Mouse (Mus musculus) lung, postnatal 4 days (tissue): ENCODE data around the gene Dll4.
A peak's percentile ranks its signal among the peaks of the same experiment; 100 is the strongest.

Source experiments
- DNase-seq, 2 experiments: peaks; one replicate each; pipeline ENCODE4 v3.0.0; 2021

Gene Dll4

DNA sequence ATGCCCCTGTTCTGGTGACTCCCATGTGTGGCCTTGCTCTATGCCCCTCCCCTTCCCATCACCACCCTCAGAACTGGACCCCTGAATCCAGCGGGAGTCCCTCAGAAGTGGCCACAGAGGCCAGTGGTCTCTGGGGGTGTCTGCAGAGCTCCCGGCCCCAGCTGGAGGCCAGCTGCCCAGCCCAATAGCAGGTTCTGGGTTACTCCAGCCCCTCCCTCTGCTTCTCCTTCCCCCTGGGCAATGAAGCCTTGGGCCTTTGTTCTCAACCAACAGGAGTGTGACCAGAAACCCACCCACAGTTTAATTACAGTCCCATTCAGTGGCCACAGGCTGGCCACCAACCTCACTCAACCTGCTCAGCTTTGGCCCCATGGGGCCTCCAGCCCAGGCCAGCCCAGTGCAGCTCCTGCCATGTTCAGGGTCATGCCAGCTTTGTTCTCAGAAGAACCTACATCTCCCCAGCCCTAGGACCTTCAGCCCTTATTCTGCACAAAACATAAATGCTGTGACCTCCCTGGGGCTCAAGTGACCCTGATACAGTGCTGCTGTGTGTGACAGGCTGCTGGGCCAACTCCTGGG, 13.1 kb upstream of the Dll4 start:
- no peak for DNase-seq

DNA sequence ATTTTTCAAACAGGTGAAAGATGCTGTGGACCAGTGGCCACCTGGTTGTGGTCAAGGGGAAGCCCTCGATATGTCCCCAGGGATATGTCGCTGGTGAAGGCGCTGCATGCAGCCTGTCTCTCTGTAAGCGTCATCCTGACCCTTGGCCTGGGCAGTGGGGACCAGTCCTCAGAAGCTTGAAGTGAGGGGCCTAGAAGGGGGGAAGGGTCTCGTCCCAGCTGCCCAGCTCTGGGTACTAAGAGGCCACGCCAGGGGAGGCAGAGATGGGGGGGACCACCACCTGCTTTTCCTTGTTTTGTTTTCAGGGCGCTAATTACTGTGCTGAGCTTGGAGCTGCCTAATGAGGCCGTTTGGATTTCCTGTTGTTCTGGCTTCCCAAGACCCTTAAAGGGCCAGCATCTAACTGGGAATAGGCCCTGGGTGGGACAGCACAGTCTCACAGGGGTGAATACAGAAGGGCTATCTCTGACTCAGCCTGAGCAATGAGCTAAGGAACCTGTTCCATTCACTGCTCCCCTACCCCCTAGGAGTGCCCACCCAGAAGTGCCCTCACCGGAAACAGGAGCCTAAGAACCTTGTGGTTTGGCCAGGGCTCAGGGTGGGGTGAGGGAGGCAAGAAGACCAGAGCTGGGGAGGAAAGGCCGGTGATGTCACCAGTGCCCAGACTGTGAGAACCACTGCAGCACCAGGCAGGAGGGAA, 11.7 kb upstream of the Dll4 start:
- DNase-seq = peak; percentile 64 to 71

DNA sequence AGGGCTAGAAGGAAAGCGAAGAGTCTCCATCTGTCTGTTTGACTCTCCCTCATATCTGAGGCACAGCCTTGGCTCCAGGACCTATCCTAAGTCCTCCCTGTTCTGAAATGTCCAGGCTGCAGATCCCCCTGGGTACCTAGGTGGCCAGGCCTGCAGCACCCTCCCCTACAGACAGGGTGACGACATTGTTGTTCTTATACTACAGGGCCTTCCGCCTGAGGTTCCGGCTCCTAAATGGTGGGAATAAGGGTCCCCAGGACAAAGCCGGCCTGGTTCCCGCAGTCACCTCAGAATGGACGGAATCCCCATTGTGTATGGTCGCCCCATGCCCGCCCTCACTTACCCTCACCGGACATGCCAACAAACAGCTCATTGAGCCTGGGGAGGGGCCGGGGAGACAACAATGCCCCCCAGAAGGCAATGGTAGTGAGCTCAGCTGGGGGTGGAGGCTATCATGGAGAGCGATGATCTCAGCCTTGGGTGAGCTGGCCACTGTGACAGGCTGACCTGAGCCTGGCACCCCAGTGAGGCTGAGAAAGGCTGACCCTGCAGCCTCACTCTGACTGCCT, 10.8 kb upstream of the Dll4 start:
- DNase-seq = peak; percentile 66 to 81

DNA sequence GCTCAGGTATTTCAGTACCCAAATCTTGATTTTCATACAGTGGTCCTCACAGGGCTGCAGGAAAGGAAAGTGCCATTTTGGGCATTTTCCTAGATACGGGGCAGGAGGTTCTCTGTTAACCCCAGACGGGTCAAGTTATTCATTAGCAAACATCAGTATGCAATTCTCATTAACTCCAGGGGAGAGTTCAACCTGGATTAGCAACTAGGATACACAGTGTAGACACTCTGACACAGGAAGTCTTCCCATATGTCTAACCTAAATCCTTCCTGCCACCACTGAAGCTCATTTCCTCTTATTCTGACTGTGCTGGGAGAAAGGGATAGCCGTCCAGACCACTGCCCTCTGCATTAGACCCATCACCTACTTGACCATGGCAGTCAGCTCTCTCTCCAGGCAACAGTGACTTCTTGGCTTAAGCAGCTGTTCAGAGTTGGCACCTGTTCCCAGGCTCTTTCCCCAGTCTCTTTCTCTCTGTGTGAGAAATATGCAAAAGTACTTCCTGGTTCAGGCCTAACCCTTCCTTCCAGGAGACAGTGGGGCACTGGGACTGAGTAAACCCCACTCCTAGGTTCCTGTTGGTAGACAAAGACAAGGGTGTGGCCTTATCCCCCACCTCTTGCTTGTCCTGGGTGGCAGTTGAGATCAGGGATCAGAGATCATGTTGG, 7.4 kb upstream of the Dll4 start:
- peak; percentile 18 to 44 for DNase-seq

DNA sequence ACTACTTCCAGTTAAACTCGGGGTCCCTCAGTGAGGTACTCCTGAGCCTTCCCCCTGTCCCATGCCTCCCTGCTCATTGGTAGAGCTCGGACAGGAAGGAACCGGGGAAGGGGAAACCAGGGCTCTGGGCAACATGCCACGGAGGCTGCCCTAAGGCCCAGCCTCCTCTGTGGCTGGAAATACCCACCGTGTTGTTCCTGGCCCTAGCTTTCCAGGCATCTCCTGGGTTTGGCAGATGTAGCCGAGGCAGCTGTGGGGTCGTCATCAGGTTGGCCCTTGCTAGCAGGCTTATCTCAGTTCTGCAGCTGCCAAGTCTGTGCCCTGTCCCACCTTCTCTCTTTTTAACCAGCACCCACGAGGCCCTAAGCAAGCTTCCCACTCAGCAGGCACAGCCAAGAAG, 5.0 kb upstream of the Dll4 start:
- DNase-seq = peak; percentile 42 to 67

DNA sequence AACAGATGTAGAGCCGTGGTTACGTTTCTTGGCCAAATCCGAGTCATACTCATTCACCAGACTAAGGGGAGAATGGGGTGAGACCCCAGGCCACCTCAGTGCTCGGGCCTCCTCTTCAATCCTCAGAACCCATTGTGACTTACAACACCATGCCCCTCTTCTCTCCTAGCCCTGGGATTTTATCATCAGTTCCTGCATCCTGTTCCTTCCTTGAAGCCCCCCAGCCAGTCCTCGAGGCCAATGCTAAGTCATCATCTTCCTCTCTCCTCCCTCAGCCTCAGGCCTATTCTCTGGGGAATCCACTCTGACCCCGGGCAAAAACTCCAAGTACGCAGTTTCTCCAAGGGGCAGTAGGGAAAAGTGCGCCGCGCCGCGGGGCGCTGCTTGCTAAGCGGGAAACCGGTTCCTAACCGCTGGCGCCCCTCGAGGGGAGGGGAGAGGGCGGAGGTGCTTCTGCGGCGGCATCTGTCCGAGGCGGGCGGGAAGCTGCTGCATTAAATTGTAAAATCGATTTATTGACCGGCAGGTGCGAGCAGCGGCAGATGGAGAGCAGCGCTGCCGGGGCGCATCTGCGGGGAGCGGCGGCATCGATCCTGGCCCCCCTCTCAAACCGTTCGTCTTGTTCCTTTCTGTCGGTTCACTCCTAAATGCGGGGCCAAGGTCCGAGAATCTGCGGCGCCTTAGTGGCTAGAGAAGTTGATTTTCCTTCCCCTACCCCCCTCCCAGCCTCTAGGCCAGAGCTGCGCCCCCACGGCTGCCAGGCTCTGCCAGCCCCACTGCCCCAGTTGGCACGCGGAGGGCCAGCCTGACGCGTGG, 3.6 kb upstream of the Dll4 start:
- DNase-seq = peak in 1 of 2 experiments; percentile 7

DNA sequence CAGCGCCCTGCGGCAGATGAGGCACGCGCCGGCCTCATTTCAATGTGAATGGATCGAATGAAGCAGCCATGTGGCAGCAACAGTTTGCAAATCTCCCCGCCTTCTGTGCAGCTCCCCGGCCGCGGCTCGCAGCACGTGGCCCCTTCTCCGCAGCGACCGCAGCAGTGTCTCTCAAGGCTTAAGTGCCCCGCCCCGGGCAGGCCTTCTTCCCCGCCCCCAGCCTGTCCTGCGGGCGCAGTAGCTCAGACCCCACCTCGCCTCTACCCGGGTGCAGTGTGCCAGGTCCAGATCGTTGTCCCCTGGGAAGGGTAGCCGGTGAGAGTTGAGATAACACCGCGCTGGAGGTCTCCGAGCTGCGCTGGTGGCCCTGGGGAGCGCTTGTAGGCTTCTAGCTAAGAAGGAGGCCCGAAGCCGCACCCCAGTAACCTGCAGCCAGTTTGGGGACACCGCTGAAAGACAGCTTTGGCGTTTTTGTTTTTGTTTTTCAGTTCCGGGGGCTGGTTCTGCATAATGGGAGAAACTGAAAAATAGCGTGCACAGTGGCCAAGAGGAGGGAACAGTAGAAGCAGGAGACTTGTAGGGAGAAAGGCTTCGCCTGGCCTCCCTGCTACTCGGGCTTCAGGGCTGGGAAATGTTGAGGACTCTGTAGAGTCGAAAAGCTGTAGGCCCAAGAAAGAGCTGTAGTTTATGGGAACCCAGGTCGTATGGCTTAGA, 2.8 kb upstream of the Dll4 start:
- DNase-seq = peak; percentile 53 to 65

DNA sequence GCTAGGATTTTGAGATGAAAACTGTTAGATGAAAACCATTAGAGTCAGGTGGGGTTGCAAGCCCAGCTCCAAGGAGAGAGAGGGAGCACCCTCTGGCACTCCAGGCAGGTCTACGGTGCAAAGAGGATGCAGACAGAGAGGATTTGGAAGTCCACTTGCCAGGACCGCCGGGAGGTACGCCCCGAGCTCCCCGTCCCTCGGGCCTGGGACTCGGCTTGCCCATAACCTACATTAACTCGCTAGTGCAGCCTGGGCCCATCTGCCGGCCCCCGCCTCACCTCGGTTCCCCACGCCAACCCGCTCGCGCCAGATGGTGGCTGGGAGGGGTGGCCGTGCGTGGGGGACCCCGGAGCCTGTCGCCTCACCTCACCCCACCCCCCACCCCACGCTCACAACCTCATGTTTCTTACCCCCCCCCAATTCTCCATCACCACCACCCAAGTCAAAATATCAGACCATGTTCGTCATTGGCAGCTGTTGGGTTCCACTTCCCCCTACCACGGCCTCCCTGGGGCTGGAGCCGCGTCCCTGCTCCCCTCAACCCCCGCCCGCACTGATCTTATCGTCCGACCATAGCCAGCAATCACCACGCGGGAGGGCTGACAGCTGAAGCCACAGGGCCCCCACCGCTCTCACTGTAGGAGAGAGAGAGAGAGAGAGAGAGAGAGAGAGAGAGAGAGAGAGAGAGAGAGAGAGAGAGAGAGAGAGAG, 1.6 kb upstream of the Dll4 start:
- DNase-seq = peak in 1 of 2 experiments; percentile 24

DNA sequence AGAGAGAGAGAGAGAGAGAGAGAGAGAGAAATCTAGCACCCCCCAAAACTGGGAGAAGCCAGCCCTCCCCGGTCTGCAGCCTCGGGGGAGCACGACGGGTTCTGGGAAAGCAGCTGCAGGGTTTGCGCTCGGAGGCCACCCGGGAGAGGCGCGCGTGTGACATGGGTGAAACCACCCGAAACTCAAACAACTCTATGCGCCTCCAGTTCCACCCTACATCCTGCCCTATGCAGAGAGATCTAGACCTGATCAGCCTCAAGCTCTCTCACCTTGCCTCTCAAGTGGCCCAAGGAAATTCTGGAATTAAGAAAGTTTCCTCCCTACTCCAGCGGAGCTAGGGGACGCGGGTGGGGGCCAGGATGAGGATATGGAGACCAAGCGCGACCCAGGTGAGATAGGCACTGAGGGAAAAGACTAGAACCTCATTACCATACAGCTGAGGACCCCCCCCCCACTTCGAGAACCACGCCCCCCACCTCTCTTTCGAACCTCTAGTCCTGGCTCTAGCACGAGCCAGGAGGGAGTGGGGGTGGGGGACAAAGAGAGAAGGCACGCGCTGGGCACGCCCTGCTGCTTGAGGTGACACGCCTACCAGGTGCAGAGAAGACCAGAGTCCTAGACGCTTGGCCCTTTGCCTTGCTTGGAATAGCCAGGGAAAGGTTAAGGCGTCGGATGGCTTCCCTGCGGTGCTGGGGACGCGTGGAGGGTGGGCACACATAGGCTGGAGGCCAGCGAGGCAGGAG, 837 bp upstream of the Dll4 start:
- peak; percentile 55 to 68 for DNase-seq

DNA sequence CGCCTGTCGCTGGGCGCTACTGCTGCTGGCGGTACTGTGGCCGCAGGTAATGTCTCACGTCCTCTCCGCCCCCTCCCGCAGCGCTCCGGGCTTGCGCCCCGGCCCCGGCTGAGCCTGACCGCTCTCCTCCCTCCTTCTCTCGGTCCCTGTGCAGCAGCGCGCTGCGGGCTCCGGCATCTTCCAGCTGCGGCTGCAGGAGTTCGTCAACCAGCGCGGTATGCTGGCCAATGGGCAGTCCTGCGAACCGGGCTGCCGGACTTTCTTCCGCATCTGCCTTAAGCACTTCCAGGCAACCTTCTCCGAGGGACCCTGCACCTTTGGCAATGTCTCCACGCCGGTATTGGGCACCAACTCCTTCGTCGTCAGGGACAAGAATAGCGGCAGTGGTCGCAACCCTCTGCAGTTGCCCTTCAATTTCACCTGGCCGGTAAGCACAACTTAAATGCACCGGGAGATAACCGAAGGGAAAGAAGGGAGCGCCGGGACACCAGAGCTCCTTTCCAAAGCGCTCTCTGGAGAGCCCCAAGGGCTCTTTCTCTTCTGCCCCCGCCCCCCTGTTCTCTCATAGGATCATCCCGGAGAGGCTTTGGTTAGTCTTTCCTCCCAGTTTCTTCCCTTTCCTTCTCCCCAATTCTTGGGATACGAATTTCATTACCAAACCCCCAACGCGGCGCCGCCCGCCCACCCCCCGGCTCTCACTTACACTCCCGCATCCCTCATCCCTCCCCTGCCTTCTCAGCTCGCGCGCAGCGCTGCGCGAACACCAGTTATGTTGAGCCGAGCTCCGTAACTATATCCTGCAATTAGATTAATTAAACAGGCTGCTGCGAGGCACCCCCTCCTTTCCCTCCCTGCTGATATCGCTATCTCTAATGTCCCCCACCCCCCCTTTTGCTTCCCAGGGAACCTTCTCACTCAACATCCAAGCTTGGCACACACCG, 847 bp downstream of the Dll4 start:
- peak in 1 of 2 experiments; percentile 47 for DNase-seq

DNA sequence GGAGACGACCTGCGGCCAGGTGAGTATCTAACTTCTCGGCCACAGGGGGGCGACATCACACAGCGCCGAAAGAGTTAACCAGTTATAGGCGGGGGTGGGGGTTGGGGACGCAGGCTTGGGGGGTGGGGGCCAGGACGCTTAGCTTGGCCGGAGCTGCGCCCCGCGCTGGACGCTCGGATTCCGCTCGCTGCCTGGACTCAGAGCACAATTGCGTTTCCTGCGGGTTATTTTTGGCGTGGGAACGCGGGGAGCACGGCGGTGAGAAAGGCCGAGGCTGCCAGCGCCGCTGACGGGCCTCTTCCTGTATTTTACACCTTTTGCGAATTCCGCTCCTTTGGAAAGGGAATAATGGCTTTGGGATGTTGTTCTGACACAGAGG, 1.5 kb downstream of the Dll4 start:
- peak; percentile 77 to 90 for DNase-seq

DNA sequence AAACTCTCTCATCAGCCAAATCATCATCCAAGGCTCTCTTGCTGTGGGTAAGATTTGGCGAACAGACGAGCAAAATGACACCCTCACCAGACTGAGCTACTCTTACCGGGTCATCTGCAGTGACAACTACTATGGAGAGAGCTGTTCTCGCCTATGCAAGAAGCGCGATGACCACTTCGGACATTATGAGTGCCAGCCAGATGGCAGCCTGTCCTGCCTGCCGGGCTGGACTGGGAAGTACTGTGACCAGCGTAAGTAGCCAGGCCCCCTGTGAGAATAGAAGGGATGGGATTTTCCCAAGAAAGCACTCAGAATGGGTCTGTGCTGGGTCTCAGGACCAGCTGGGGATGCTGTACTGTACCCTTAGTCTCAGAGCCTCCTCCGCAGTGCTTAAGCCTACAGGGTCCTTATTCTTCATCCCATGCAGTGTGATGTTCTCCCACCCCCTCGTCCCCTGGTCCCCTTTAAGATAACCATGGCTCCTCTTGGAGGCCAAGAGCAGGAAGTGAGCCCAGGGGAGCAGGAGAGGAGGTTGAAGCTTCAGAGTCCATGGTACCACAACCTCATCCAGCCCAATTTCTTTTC, 2.5 kb downstream of the Dll4 start:
- DNase-seq = no peak

DNA sequence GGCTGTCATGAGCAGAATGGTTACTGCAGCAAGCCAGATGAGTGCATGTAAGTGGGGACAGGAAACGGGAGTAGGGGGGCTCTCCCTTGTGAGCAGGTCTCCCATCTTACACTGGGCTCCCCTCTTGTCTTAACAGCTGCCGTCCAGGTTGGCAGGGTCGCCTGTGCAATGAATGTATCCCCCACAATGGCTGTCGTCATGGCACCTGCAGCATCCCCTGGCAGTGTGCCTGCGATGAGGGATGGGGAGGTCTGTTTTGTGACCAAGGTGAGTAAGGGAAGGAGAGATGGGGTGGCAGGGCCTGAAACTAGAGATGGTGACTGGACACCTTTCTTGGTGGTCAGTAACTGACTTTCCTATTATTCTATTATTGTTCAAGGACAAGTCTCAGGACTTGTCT, 3.0 kb downstream of the Dll4 start:
- no peak for DNase-seq

DNA sequence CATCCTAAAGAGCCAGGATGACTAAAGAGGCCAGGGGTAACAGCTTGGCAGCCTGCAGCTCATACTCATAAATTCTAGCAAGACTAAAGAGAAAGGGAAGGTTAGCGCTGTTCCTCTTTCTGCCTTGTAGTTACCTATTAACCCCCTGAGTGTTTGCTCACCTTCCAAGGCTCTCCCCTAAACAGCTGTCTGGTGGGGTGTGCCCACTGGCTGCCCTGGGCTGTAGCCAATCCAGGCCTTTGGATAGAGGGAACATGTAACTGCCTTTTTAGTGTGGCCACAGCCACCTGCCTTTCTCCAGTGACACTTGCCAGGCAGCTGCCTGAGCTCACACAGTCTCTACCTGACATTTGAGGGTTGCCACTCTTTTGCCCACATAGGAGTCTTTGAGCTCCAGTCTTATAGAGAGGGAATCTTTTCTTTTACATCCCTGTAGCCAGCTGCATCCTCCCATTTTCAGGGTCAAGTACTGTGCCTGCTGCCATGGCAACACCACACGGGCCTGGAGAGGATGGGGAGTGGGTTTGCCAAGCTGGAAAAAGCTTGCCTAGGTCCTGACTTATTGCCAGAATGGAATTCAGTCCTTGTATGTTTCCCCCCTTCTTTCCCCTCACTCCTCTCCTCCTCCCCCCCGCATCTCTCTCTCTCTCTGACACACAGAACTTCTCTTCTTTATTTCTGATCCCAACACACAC, 3.7 kb downstream of the Dll4 start:
- DNase-seq = peak in 1 of 2 experiments; percentile 67

DNA sequence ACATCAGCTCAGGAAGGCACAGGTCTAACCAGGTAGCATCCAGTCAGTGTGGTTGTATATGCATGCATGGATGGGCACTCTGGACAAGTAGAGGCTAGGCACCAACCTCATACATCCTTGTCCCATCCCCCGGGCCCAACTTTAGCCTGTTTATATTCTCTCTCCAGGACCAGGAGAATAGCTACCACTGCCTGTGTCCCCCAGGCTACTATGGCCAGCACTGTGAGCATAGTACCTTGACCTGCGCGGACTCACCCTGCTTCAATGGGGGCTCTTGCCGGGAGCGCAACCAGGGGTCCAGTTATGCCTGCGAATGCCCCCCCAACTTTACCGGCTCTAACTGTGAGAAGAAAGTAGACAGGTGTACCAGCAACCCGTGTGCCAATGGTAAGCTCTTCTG, 5.2 kb downstream of the Dll4 start:
- no peak for DNase-seq

DNA sequence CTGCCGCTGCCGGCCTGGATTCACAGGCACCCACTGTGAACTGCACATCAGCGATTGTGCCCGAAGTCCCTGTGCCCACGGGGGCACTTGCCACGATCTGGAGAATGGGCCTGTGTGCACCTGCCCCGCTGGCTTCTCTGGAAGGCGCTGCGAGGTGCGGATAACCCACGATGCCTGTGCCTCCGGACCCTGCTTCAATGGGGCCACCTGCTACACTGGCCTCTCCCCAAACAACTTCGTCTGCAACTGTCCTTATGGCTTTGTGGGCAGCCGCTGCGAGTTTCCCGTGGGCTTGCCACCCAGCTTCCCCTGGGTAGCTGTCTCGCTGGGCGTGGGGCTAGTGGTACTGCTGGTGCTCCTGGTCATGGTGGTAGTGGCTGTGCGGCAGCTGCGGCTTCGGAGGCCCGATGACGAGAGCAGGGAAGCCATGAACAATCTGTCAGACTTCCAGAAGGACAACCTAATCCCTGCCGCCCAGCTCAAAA, 6.6 kb downstream of the Dll4 start:
- no peak for DNase-seq

DNA sequence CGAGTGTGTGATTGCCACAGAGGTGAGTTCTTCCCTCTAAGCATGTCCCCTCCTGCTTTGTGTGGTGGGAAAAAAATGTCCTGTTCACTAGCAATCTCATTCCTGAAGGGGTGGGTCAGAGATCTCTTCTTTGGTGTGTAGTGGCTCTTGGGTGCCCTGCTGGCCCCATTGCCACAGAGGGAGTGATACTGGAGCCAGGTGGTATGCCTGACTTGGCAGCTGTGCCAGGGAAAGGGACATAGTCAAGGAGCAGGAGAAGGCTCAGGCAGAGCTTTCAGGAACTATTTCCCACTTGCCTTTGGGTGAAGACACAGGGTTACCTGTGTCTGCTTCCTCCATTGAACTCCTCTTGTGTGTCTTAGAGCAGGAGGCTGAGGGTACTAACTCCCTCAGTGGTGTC, 8.6 kb downstream of the Dll4 start:
- DNase-seq = peak in 1 of 2 experiments; percentile 60

DNA sequence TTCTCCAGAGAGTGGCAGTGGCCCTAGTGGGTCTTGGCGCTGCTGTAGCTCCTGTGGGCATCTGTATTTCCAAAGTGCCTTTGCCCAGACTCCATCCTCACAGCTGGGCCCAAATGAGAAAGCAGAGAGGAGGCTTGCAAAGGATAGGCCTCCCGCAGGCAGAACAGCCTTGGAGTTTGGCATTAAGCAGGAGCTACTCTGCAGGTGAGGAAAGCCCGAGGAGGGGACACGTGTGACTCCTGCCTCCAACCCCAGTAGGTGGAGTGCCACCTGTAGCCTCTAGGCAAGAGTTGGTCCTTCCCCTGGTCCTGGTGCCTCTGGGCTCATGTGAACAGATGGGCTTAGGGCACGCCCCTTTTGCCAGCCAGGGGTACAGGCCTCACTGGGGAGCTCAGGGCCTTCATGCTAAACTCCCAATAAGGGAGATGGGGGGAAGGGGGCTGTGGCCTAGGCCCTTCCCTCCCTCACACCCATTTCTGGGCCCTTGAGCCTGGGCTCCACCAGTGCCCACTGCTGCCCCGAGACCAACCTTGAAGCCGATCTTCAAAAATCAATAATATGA, 9.5 kb downstream of the Dll4 start:
- no peak for DNase-seq
